8 mouse cellular contexts compared by ENCODE assay signal in genomic region chr4:40948160-40948708, GRCm38 (mm10). TPM values are rescaled to one million over a fixed set of nuclear protein-coding genes. Genes with fewer than 3 reads are reported as not detected.
DNase-seq lines count a peak whose midpoint lies in the region; ATAC-seq and TF ChIP-seq lines count a peak whose summit lies in the region.

Gene Bag1 (minus strand): TSS chr4:40948294.
Gene Chmp5 (plus strand): TSS chr4:40948407.

- no peaks in the 10 kb centered on the region for H3K9me3 ChIP-seq in hindbrain, embryonic 10.5 days
- H3K9me3 ChIP-seq in lung, postnatal 0 days (ENCODE audit: low read length): no peaks in the 10 kb centered on the region

- TF ChIP-seq CTCF in lung, postnatal 0 days (IDR thresholded peaks at IDR 0.05): peak; percentile 37; the same call in 1 of the 2 replicates

- H3K4me2 ChIP-seq in lung, postnatal 0 days (replicated peaks; ENCODE audit: low read depth, low read length): peak within 1 kb of the TSS; percentile 73

- WGBS in hindbrain, embryonic 10.5 days: under 1% methylated on average over 50 of the region's 50 CpGs
- under 1% methylated on average over 48 of the region's 50 CpGs for WGBS in lung, postnatal 0 days

- H3K9ac ChIP-seq in lung, postnatal 0 days (replicated peaks; ENCODE audit: low read depth): peak within 1 kb of the TSS; percentile 80

- H3K27ac ChIP-seq in hindbrain, embryonic 10.5 days: peak within 1 kb of the TSS; percentile 93
- peak within 1 kb of the TSS; percentile 95 for H3K27ac ChIP-seq in lung, postnatal 0 days (ENCODE audit: low read length)

- peak; percentile 98 for DNase-seq in MN1 (ENCODE audit: low spot score)
- peak; percentile 100 for DNase-seq in cerebellum, adult 9-10 months
- peak; percentile 100 for DNase-seq in hindbrain, embryonic 10.5 days (ENCODE audit: low spot score)
- DNase-seq in layer of hippocampus, adult 9-11 months: peak; percentile 99
- DNase-seq in lung, postnatal 0 days (ENCODE audit: low spot score): peak; percentile 100
- DNase-seq in ovary, postnatal 14 days (ENCODE audit: low spot score): peak; percentile 98
- DNase-seq in thymus, postnatal 14 days: peak; percentile 99

- peak; percentile 96 for ATAC-seq in frontal cortex, adult (ENCODE audit: low TSS enrichment)
- peak; percentile 98 for ATAC-seq in lung, postnatal 0 days

- peaks cover 65% of the 10 kb centered on the region for H3K36me3 ChIP-seq in hindbrain, embryonic 10.5 days
- peaks cover 9% of the 10 kb centered on the region; the same call in 1 of the 2 replicates for H3K36me3 ChIP-seq in lung, postnatal 0 days (ENCODE audit: insufficient read depth, low read length)

- H3K4me3 ChIP-seq in hindbrain, embryonic 10.5 days: peak within 1 kb of the TSS; percentile 81
- peak within 1 kb of the TSS; percentile 88 for H3K4me3 ChIP-seq in lung, postnatal 0 days (ENCODE audit: low read depth, low read length)

- H3K4me1 ChIP-seq in hindbrain, embryonic 10.5 days (replicated peaks): peaks cover 21% of the 10 kb centered on the region
- H3K4me1 ChIP-seq in lung, postnatal 0 days (ENCODE audit: insufficient read depth, low read depth, low read length): peaks cover 15% of the 10 kb centered on the region

- no peak; the same call in 1 of the 2 replicates for TF ChIP-seq EP300 in lung, postnatal 0 days (IDR thresholded peaks at IDR 0.05)

- no peaks in the 10 kb centered on the region for H3K27me3 ChIP-seq in hindbrain, embryonic 10.5 days (ENCODE audit: insufficient read depth, poor library complexity, severe bottlenecking)
- H3K27me3 ChIP-seq in lung, postnatal 0 days (replicated peaks; ENCODE audit: insufficient read depth, low read length): no peaks in the 10 kb centered on the region

RNA-seq across cellular contexts. Expression of gene Bag1, which starts in this region (rescaled TPM):
- 198 and 208 TPM in 2 replicates for polyA plus RNA-seq in hindbrain, embryonic 10.5 days (2016; fragmentation: Nextera tagmentation; extraction: Ambion mirVana)
- polyA plus RNA-seq in lung, postnatal 0 days (2015; fragmentation: Nextera tagmentation; extraction: Ambion mirVana): 231 and 234 TPM in 2 replicates

RNA-seq across cellular contexts. Expression of gene Chmp5, which starts in this region (rescaled TPM):
- polyA plus RNA-seq in hindbrain, embryonic 10.5 days (2016; fragmentation: Nextera tagmentation; extraction: Ambion mirVana): 114 and 126 TPM in 2 replicates
- 150 and 159 TPM in 2 replicates for polyA plus RNA-seq in lung, postnatal 0 days (2015; fragmentation: Nextera tagmentation; extraction: Ambion mirVana)

Comparison
In these comparisons a context has a peak if more than half of its experiments do, and no peak if none do; other contexts are left out.
1. Peak in every context shown above with its lines: DNase-seq, ATAC-seq, H3K4me3 ChIP-seq and H3K27ac ChIP-seq.